Mouse (Mus musculus) gastrocnemius, postnatal 36 days (tissue): ENCODE measurements around the gene Dppa4. TPM values are rescaled to one million over a fixed set of nuclear protein-coding genes. Genes with fewer than 3 reads are reported as not detected.

Experiments
- DNase-seq, 2 experiments: peaks; one replicate each; pipeline ENCODE4 v3.0.0; 2022
- intact Hi-C: fragments of 180-260 bp; cut with DNase I; formaldehyde crosslinking; loops from one replicate; pipeline ENCODE4 v1.15.1; 2025
- total RNA-seq, 2 experiments: library from RNA; stranded (reverse); gene quantifications; 2 replicates each; pipeline ENCODE4 v1.2.3; 2021

The Dppa4 gene
- total RNA-seq, 2 experiments from 2014 or later: not detected

DNA sequence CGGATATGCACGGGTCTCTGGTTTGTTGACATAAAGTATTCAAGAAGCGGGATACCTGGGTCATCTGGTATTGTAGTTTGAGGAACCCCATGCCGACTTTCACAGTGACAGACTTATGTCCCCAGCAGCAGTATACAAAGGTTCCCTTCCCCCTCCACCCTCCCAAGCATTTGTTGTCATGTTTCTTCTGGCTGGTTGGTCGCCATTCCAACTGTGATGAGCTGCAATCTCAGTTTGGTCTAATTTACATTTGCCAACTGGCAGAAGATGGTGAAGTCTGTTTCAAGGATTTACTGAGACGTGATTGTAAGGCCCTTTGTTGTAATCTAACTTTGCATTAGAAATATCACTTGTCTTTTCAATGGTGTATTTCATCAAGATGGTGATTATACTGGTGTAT, 39.6 kb downstream of the Dppa4 start:
- intact Hi-C loops: no loop called here
- DNase-seq: no peak

DNA sequence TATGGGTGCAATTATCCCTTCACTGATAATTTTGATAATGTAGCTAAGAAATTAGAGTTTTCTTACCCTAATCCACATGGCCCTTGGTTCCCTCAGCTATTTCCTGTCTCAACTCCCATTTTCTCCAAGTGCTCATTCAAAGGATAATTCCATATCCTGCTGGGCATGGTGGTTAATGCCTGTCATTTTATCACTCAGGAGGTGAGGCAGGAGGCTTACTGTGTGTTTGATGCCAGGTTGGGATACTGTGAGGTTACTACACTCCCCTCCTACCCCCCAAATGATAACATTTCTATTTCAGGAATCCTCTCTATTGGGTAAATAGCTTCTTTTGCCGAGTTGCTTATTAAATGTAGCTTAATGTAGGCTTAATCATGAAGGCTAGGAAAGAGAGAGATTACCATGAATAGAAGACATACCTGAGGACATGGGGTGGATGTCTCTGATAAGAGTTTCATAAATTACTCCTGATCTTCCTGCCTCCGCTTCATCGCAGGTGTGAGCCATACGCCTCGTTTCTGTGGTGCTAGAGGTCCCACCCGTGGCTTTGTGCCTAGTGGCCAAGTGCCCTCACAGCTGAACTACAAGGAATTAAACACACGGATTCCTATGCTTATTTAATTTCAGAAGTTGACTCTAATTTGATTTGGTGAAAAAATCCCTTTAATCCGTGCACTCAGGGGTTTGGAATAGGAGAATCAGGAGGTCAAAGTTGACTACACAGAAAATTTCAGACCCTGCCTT, 40.2 kb downstream of the Dppa4 start:
- intact Hi-C loops: no loop called here
- DNase-seq: no peak

DNA sequence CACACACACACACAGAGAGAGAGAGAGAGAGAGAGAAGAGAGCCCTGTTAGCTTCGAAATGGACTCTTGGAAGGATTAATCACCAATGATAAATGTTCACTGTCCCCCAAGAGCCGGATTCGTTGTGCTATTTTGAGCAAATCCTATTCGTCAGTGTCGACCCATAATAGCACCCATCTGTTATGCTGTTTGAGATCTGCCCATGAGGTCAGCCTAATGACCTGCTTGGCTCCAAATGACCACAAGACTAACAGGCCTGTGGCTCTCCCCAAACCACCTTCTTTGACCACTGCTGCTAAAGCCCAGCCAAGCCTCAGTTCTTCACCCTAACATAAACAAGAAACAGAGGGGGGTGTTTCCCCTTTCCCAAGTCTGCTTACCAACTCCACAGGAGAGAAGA, 43.4 kb downstream of the Dppa4 start:
- DNase-seq: no peak
- intact Hi-C loops: no loop called here

DNA sequence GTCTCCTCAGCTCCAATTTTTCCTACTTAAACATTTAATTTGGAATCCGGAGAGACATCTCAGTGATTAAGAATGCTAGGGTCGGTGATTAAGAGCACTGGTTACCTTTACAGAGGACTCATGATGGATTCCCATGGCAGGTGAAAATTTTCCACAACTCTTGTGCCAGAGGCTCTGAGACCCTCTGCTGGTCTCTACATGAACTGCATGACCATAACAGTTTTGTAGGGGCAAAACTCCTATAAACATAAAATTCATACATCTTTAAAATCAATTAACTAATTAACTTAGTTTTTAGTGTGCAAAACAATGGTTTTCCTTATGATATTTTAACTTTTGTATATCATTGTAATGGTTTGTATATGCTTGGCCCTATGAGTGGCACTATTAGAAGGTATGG, 44.9 kb downstream of the Dppa4 start:
- intact Hi-C loops: no loop called here
- DNase-seq: no peak

DNA sequence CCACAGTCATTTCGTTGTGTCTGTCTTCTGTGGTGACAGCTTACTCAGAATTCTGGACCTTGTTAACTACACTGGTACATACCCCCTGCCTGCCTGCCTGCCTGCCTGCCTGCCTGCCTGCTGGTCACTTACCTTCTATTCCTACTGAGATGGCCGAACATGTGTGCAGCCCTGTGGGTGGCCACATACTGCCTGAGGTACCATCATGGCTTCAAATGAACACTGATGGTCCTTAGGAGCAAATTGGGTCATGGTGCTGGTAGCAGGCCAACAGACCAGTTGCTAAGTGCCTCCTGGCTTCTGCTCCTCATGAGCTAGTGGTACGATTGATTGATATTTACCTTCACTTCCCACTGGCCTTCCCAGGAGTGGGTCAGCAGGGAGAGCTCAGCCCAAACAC, 48.3 kb downstream of the Dppa4 start:
- DNase-seq: no peak
- intact Hi-C loops: no loop called here

DNA sequence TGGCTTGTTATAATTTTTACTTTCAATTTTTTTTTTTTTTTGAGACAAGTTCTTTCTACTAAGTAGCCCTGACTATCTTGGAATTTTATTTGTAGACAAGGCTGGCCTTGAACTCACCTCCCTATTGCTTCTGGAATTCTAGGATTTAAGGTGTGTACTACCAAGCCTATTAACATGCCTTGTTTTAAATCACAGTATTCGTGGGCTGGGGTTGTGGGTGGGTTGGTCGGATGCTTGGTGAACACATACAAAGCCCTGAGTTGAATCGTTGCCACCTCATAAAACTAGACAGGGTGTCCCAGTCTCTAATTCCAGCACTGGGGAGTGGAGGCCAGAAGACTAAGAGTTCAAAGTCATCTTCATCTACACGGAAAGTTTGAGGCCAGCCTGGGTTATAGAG, 51.8 kb downstream of the Dppa4 start:
- intact Hi-C loops: no loop called here
- DNase-seq: no peak

Other genes with a start within 250 kb of the Dppa4 start
- not detected for gene Dppa2, start 20.2 kb downstream of the Dppa4 start, total RNA-seq
- not detected for gene Gm5485, start 128.7 kb downstream of the Dppa4 start, total RNA-seq
- gene Morc1, start 147.5 kb downstream of the Dppa4 start, total RNA-seq: under 1 TPM in 1 of 2 experiments, not detected in 1; 0.08 TPM